Mouse (Mus musculus) liver, adult 2 months (tissue): ENCODE results near the gene Cphx2.
"Not testable (repeated sequence)": the region's sequence is repeated elsewhere in the genome, so short reads cannot be mapped to it uniquely, and the experiment has no call there.

Source experiments
- CTCF ChIP-seq: fragments of 200-500 bp; IDR thresholded peaks from 2 replicates; pipeline ENCODE4 v1.5.1; 2011; ENCODE audit warnings: low read depth, low read length, control low read depth
- POLR2A ChIP-seq: fragments of 200-500 bp; IDR thresholded peaks from 2 replicates; pipeline ENCODE4 v1.6.1; 2011; ENCODE audit warnings: low read length, control low read depth; ENCODE audit not compliant: insufficient read depth; ENCODE audit errors: extremely low read depth

DNA sequence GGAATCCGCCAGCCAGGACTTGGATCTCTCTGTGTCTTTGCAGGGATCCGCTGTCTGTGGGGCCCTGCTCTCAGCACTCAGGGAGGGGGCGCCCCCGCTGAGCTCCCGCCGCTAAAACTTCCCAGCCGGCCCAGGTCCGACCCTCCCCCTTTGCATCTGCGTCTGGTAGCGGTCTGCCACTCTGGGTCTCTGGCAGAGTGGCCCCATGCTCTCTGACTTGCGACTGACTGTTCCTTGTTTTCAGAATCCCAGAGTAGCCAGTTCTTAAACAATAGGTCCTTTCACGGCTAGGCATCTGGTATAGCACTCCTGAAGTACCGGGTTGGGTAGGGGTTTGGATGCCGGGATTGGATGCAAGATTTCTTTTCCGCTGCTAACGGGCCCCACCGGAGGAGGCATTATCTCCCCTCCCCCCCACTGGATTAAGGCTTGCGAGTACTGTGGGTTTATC, 37.3 kb downstream of the Cphx2 start:
- not testable (repeated sequence) for TF ChIP-seq CTCF, POLR2A
